Mouse (Mus musculus) spleen, postnatal 14 days (tissue): ENCODE measurements around the gene Decr2.
"Not testable (repeated sequence)": the region's sequence is repeated elsewhere in the genome, so short reads cannot be mapped to it uniquely, and the experiment has no call there.

ENCODE experiments used
- DNase-seq, 2 experiments: peaks; one replicate each; pipeline ENCODE4 v3.0.0; 2021 to 2022; ENCODE audit warnings: low spot score in 2 of 2

Decr2 gene

GRCm38 (mm10) chr17:26089905-26090632 lies at the start of gene Decr2:
TSS of gene Decr2 (minus strand) at chr17:26090337.
- peak; percentile 55 to 74 for DNase-seq

- no peak for DNase-seq
Observed at GRCm38 (mm10) chr17:26138901-26139381, 48.8 kb upstream of the Decr2 start.

- peak; percentile 85 to 89 for DNase-seq
Observed at GRCm38 (mm10) chr17:26138239-26138836, 48.2 kb upstream of the Decr2 start, which contains the start of gene Axin1. TSS of gene Axin1 (plus strand) at chr17:26138688.

- no peak for DNase-seq
Observed at GRCm38 (mm10) chr17:26137751-26138130, 47.6 kb upstream of the Decr2 start.

GRCm38 (mm10) chr17:26137106-26137750 lies 47.1 kb upstream of the Decr2 start:
- DNase-seq, result no peak

GRCm38 (mm10) chr17:26131856-26132853 lies 42.0 kb upstream of the Decr2 start:
- no peak for DNase-seq

GRCm38 (mm10) chr17:26131062-26131732 lies 41.1 kb upstream of the Decr2 start:
- no peak for DNase-seq

- no peak for DNase-seq
Observed at GRCm38 (mm10) chr17:26125226-26125625, 35.1 kb upstream of the Decr2 start.

GRCm38 (mm10) chr17:26124560-26124959 lies 34.4 kb upstream of the Decr2 start:
- DNase-seq, result no peak

GRCm38 (mm10) chr17:26123267-26123684 lies 33.1 kb upstream of the Decr2 start, which contains the start of gene Mrpl28:
TSS of gene Mrpl28 (plus strand) at chr17:26123500.
- DNase-seq, result peak; percentile 68 to 80

GRCm38 (mm10) chr17:26122431-26123140 lies 32.4 kb upstream of the Decr2 start:
- DNase-seq, result no peak

- peak in 1 of 2 experiments; percentile 52 for DNase-seq
Observed at GRCm38 (mm10) chr17:26119766-26120710, 29.9 kb upstream of the Decr2 start.

GRCm38 (mm10) chr17:26116503-26117258 lies 26.5 kb upstream of the Decr2 start:
- DNase-seq, result no peak

GRCm38 (mm10) chr17:26115956-26116487 lies 25.9 kb upstream of the Decr2 start:
- DNase-seq, result no peak

GRCm38 (mm10) chr17:26115205-26115898 lies 25.2 kb upstream of the Decr2 start:
- no peak for DNase-seq

GRCm38 (mm10) chr17:26114461-26114860 lies 24.3 kb upstream of the Decr2 start:
- DNase-seq, result not testable (repeated sequence)

GRCm38 (mm10) chr17:26114061-26114460 lies 23.9 kb upstream of the Decr2 start:
- DNase-seq, result no peak
